Mouse (Mus musculus): Measurements from ENCODE around the gene Atp1a1.
A peak's percentile ranks its signal among the peaks of the same experiment; 100 is the strongest.

The Atp1a1 gene

DNA sequence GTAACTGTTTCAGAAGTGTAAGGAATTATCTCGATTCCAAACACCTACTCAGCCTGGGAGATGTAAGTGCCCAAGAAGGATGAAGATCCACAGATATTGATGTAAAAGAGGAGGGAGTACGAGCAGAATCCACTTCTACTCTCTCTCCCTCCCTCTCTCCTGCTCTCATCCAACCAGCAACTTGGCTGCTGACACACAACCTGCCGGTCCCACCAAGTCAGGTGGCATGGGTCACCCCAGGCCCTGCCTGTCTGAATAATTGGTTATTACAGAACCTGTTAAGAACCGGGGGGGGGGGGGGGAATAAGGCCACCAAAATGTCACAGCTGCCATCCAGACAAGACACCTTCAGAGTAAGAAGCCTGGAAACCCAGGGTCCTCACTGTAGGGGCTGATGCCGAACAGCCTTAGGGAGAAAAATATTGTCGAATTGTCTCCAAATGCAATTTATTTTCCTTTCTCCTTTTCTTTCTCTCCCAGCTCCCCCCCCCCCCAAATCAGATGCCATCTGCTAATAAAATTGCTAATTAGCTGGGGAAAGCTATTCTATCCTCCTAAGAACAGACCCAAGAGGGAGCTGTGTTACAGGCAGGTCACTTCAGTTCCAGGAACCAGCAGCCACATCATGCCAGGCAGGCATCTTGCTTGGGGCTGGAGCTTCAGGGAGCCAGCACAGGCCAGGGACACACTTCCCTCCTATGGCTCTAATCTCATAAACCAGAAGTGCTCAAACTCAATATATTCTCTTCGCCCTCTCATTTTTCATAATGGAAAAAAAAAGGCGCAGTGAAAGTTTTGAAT lies 6.7 kb upstream of the Atp1a1 start:
- no peak for DNase-seq

DNA sequence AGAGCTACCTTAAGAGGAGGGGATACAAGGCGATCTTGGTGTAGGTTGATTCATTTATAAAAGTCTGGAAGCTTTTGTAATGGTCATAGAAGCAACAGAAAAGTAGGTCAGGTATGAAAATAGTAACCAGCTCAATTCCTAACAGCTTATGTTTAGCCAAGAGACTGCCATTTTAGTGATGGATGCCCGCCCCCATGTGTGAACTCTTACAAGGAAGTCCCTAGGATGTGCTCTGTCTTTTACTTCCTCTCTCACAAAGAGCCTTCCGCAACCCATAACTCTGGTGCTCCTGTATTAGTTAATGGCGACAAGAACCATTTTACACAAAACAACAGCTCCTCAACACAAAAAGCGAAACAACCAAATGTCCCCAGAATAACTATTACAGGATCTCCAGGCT lies 4.8 kb upstream of the Atp1a1 start:
- DNase-seq = no peak

- DNase-seq = peak in 1 of 2 experiments; percentile 38
Measured at GRCm38 (mm10) chr3:101606861-101607455, 2.5 kb upstream of the Atp1a1 start.

DNA sequence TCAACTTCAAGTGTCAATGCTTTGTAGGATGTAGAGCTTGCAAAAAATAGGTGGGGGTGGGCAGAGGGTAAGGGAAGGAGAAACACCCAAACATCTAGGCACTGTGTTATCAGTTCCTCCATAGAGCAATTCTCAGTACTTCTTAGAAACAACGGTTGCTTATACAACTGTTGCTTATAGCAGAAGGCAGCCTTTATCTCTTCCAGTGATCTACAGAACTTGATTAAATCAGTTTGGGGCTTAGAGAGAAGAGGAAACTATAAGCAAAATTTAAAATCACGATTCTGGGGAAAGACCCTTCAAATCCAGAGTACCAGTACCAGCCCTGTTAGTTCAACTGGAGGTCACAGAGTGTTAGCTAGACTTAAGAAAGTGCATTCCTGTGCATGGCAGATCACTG lies 1.2 kb upstream of the Atp1a1 start:
- DNase-seq = no peak

DNA sequence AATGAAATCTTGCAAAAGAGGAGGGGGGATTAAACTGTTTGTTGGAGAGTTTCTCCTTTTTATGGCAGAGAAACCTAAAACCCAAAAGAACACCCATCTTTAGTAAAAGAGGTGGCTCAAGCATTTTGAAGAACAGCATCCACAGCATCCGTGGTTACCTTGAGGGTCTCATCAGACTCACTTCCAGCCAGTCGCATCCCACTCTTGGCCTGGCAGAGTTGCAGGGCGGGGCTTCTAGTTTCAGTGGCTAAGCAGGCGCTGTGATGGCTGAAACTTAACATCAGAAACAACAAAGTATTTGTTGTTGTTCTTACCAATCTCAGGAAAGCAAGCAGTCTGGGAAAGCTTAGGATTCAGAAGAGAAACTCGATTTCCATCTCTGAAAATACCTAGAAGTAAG lies 807 bp upstream of the Atp1a1 start:
- DNase-seq = no peak

GRCm38 (mm10) chr3:101603661-101604549 lies 579 bp downstream of the Atp1a1 start:
- peak; percentile 88 to 91 for DNase-seq

GRCm38 (mm10) chr3:101603194-101603593 lies 1.3 kb downstream of the Atp1a1 start:
- DNase-seq = no peak

GRCm38 (mm10) chr3:101602511-101603055 lies 1.9 kb downstream of the Atp1a1 start:
- DNase-seq = no peak

- DNase-seq = no peak
Measured at GRCm38 (mm10) chr3:101601687-101602086, 2.8 kb downstream of the Atp1a1 start.

DNA sequence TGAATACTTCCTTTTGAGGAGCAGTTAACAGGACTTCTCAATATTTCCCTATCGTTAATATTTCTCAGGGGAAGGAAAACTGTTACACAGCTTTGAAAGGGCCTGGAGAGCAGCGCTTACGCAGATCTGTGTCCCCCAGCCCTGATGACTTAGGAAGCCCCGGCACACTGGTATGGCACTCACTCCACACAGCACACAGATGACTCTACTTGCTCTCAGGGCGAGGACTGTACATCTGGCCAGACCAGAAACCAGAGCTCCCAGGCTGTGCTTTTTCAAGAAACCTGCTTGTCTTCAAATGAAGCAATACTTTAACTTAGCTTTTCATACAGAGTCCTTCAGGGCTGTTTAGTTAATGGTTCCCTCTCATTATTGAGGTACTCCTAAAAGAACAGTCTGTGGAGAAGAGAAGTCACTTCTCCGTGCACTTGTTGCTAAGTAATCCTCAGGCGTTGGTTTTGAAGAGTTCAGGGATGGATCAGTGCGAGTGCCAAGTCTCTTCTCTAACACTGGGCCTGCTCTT lies 3.4 kb downstream of the Atp1a1 start:
- no peak for DNase-seq

- DNase-seq = no peak
Measured at GRCm38 (mm10) chr3:101599920-101600741, 4.4 kb downstream of the Atp1a1 start.

DNA sequence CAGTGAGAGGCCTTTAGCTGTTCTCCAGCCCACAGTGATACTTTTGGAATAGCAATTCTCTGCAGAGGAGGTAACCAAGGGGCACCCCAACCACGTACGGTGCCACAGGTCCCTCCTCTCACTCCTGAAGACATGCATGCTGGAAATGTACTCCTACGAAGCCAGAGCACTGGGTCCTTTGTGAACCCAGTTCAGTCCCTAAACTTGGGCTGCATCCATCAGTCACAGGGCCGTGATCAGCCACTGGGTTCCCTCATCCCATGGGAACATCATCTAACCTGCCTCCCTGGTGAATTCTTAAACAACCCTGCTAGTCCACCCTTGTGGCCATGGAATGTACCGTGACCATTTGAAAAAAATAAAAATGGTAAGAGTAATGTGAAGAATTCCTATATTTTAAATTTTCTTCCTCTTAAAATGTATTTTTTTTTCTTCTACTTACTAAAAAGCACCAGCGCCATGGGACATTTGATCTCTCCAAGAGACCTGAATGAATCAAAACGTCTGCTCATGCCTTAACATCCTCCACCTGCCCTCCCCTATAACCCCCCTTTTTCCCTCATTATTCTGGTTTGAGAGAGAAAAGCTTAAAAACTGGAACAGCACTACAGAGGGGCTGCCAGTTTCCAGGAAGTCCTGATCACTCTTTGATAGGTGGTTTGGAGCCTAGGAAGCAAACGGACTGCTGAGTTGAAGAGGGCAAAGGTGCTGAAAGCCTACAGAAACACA lies 5.1 kb downstream of the Atp1a1 start:
- no peak for DNase-seq

GRCm38 (mm10) chr3:101598231-101598905 lies 6.1 kb downstream of the Atp1a1 start:
- no peak for DNase-seq

DNA sequence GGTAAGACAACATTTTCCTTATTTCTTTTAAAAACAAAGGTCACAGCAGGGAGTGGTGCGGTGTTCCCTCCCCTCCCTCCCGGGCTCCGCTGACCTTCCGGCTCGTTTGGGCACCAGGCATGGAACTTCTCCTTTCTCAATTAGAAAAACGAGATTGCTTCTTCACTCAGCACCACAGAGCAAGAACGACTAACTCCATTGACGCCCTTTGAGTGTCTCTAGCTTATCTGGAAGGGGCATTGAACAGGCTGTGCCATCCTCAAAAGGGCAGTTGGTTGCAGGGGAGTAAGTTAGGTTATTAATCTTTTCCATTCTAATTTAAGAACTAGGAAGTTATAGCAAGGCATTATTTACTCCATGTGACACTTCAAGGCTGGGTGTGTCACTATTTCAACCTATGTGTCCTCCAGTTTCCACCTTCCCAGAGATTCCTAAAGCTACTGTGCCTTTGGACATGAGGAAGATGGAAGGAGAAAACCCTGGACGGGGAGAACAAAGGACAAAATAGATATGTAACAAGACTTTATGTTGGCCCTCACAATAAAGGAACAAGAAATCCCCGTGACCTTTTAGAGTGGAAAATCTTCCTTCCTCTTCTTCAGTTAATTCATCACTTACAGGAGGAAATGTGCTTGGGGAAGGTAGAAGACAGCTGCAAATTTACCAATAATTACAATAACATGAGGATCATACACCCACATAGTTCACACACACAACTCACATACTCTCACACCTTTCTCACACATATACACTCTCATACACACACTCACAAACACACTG lies 7.0 kb downstream of the Atp1a1 start:
- no peak for DNase-seq

- DNase-seq = peak in 1 of 2 experiments; percentile 43
Measured at GRCm38 (mm10) chr3:101596686-101597085, 7.8 kb downstream of the Atp1a1 start.

GRCm38 (mm10) chr3:101595866-101596630 lies 8.4 kb downstream of the Atp1a1 start:
- peak; percentile 27 to 48 for DNase-seq

- DNase-seq = no peak
Measured at GRCm38 (mm10) chr3:101594982-101595381, 9.5 kb downstream of the Atp1a1 start.

DNA sequence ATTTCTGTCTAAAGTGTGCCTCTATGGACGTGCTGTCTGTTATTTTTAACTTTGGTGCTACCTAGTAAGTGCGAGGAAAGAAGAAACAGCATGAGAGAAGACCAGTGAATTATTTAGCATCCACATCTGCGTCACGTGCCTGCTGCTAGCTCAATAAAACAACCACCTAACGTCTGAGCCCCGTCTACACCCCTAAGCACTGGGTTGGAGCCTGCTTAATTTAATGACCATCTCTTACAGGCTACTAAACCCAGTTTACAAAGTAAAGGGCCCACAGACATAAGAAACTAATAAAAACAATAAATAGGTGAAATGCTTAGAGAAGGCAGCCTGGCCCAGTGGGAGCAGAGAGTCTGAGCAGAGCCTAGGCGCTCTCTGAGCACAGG lies 11.2 kb downstream of the Atp1a1 start:
- no peak for DNase-seq

Measured in lung, postnatal 4 days (tissue).